Mouse (Mus musculus) neural tube, embryonic 13.5 days (tissue): ENCODE data around the gene Omp. TPM values are rescaled to one million over a fixed set of nuclear protein-coding genes. Genes with fewer than 3 reads are reported as not detected.

Experiments
- ATAC-seq: fragments of 200-750 bp; cut with Nextera tagmentation; 2 replicates; pipeline ENCODE4 v1.8.0; 2017; ENCODE audit warnings: low read depth, mild to moderate bottlenecking, moderate TSS enrichment, moderate library complexity
- H3K27ac ChIP-seq: fragments of 300-500 bp; sonication (generic); replicated peaks from 2 replicates; pipeline ENCODE4 v1.5.1; 2015; ENCODE audit warnings: moderate library complexity, mild to moderate bottlenecking, inconsistent platforms
- H3K27me3 ChIP-seq: fragments of 300-500 bp; sonication (generic); 2 replicates; pipeline ENCODE4 v1.6.1; 2015; ENCODE audit warnings: mild to moderate bottlenecking, inconsistent platforms
- H3K36me3 ChIP-seq: fragments of 300-500 bp; sonication (generic); 2 replicates; pipeline ENCODE4 v1.6.1; 2015; ENCODE audit warnings: mild to moderate bottlenecking, inconsistent platforms
- H3K4me1 ChIP-seq: fragments of 300-500 bp; sonication (generic); replicated peaks from 2 replicates; pipeline ENCODE4 v1.6.1; 2015; ENCODE audit warnings: inconsistent platforms
- H3K4me2 ChIP-seq: fragments of 300-500 bp; sonication (generic); 2 replicates; pipeline ENCODE4 v1.6.1; 2015; ENCODE audit warnings: inconsistent platforms, mild to moderate bottlenecking, moderate library complexity
- H3K4me3 ChIP-seq: fragments of 300-500 bp; sonication (generic); 2 replicates; pipeline ENCODE4 v1.5.1; 2015; ENCODE audit warnings: mild to moderate bottlenecking, inconsistent platforms
- H3K9ac ChIP-seq: fragments of 300-500 bp; sonication (generic); 2 replicates; pipeline ENCODE4 v1.6.1; 2015; ENCODE audit warnings: moderate library complexity, mild to moderate bottlenecking, inconsistent platforms
- H3K9me3 ChIP-seq: fragments of 300-500 bp; sonication (generic); 2 replicates; pipeline ENCODE4 v1.6.1; 2016; ENCODE audit warnings: inconsistent platforms
- WGBS: fragments of 180-500 bp; shearing (Covaris S2); methylation state at CpG from one replicate; pipeline ENCODE4 v1.1.7; 2015; 5-methylcytosine and 5-hydroxymethylcytosine counted together
- polyA plus RNA-seq: library from polyadenylated mRNA; unstranded; fragments of >200 nt; fragmentation: Nextera tagmentation; extraction: Ambion mirVana; gene quantifications from 2 replicates; pipeline ENCODE4 v1.2.1, GENCODE M21; 2015

Omp gene
- polyA plus RNA-seq, 1 experiment from 2014 or later, result 0.60 TPM

GRCm38 (mm10) chr7:98164382-98164998 is 19.2 kb upstream of the Omp start:
- WGBS, result 72% methylated on average over 9 of the region's 9 CpGs
- H3K27me3 ChIP-seq, result no peaks in the 10 kb centered on the region
- peaks cover 30% of the 10 kb centered on the region for H3K4me1 ChIP-seq
- H3K4me3 ChIP-seq, result no peak overlapping the region
- peaks cover 7% of the 10 kb centered on the region; the same call in 1 of the 2 replicates for H3K36me3 ChIP-seq
- no peak overlapping the region; the same call in 1 of the 2 replicates for H3K9ac ChIP-seq
- H3K27ac ChIP-seq, result peak overlapping the region; percentile 67
- no peaks in the 10 kb centered on the region for H3K9me3 ChIP-seq
- ATAC-seq, result no peak
- no peak overlapping the region for H3K4me2 ChIP-seq

- WGBS, result 62% methylated on average over 3 of the region's 3 CpGs
- no peak for ATAC-seq
- Histone ChIP-seq H3K9me3 (no peaks in the 10 kb centered on the region), H3K4me2 (no peak overlapping the region), H3K27ac (no peak overlapping the region), H3K9ac (no peak overlapping the region), H3K36me3 (peaks cover 7% of the 10 kb centered on the region; the same call in 1 of the 2 replicates), H3K27me3 (no peaks in the 10 kb centered on the region), H3K4me1 (peaks cover 37% of the 10 kb centered on the region), H3K4me3 (no peak overlapping the region)
Measured at GRCm38 (mm10) chr7:98163700-98164099, 18.4 kb upstream of the Omp start.

- H3K4me1 ChIP-seq, result peaks cover 52% of the 10 kb centered on the region
- no peak for ATAC-seq
- no peak overlapping the region for H3K4me3 ChIP-seq
- no peaks in the 10 kb centered on the region for H3K9me3 ChIP-seq
- H3K27ac ChIP-seq, result no peak overlapping the region
- no peak overlapping the region for H3K4me2 ChIP-seq
- peaks cover 7% of the 10 kb centered on the region; the same call in 1 of the 2 replicates for H3K36me3 ChIP-seq
- no peaks in the 10 kb centered on the region for H3K27me3 ChIP-seq
- no peak overlapping the region for H3K9ac ChIP-seq
- 80% methylated on average over 6 of the region's 6 CpGs for WGBS
Measured at GRCm38 (mm10) chr7:98162239-98162638, 16.9 kb upstream of the Omp start.

GRCm38 (mm10) chr7:98160041-98160740 is 14.9 kb upstream of the Omp start:
- Histone ChIP-seq H3K4me2 (no peak overlapping the region), H3K4me1 (peaks cover 63% of the 10 kb centered on the region), H3K4me3 (no peak overlapping the region), H3K9me3 (no peaks in the 10 kb centered on the region), H3K27me3 (no peaks in the 10 kb centered on the region), H3K27ac (no peak overlapping the region), H3K9ac (no peak overlapping the region), H3K36me3 (peaks cover 7% of the 10 kb centered on the region; the same call in 1 of the 2 replicates)
- WGBS, result 57% methylated on average over 8 of the region's 8 CpGs
- ATAC-seq, result no peak

GRCm38 (mm10) chr7:98158481-98158880 is 13.2 kb upstream of the Omp start:
- WGBS, result 53% methylated on average over 8 of the region's 8 CpGs
- Histone ChIP-seq H3K9ac (no peak overlapping the region), H3K27me3 (no peaks in the 10 kb centered on the region), H3K4me2 (no peak overlapping the region), H3K4me1 (peaks cover 53% of the 10 kb centered on the region), H3K36me3 (peaks cover 7% of the 10 kb centered on the region; the same call in 1 of the 2 replicates), H3K4me3 (no peak overlapping the region), H3K27ac (no peak overlapping the region), H3K9me3 (no peaks in the 10 kb centered on the region)
- no peak for ATAC-seq

GRCm38 (mm10) chr7:98157636-98158332 is 12.5 kb upstream of the Omp start:
- Histone ChIP-seq H3K4me1 (peaks cover 57% of the 10 kb centered on the region), H3K4me3 (no peak overlapping the region), H3K36me3 (peaks cover 7% of the 10 kb centered on the region; the same call in 1 of the 2 replicates), H3K4me2 (no peak overlapping the region), H3K9me3 (no peaks in the 10 kb centered on the region), H3K27me3 (no peaks in the 10 kb centered on the region), H3K9ac (peak overlapping the region; percentile 38; the same call in 1 of the 2 replicates), H3K27ac (no peak overlapping the region)
- WGBS, result 47% methylated on average over 5 of the region's 5 CpGs
- no peak for ATAC-seq

- ATAC-seq, result peak; percentile 24
- Histone ChIP-seq H3K27me3 (no peaks in the 10 kb centered on the region), H3K27ac (no peak overlapping the region), H3K4me2 (no peak overlapping the region), H3K36me3 (0 out of 2 replicates have a peak, but pooled peaks cover under 1% of the 10 kb centered on the region), H3K4me3 (no peak overlapping the region), H3K4me1 (peaks cover 72% of the 10 kb centered on the region), H3K9ac (no peak overlapping the region), H3K9me3 (no peaks in the 10 kb centered on the region)
- WGBS, result 49% methylated on average over 3 of the region's 3 CpGs
Measured at GRCm38 (mm10) chr7:98156280-98156665, 11.0 kb upstream of the Omp start.

GRCm38 (mm10) chr7:98155546-98156279 is 10.4 kb upstream of the Omp start:
- H3K4me3 ChIP-seq, result no peak overlapping the region
- ATAC-seq, result peak; percentile 7; the same call in 1 of the 2 replicates
- no peaks in the 10 kb centered on the region for H3K27me3 ChIP-seq
- H3K9me3 ChIP-seq, result no peaks in the 10 kb centered on the region
- no peaks in the 10 kb centered on the region for H3K36me3 ChIP-seq
- WGBS, result 29% methylated on average over 8 of the region's 8 CpGs
- H3K4me2 ChIP-seq, result no peak overlapping the region
- H3K9ac ChIP-seq, result no peak overlapping the region
- H3K27ac ChIP-seq, result no peak overlapping the region
- peaks cover 70% of the 10 kb centered on the region for H3K4me1 ChIP-seq

- H3K9me3 ChIP-seq, result no peaks in the 10 kb centered on the region
- H3K4me2 ChIP-seq, result no peak overlapping the region
- no peak overlapping the region for H3K4me3 ChIP-seq
- no peak for ATAC-seq
- H3K27ac ChIP-seq, result no peak overlapping the region
- H3K4me1 ChIP-seq, result peaks cover 68% of the 10 kb centered on the region
- H3K27me3 ChIP-seq, result no peaks in the 10 kb centered on the region
- no peak overlapping the region for H3K9ac ChIP-seq
- no peaks in the 10 kb centered on the region for H3K36me3 ChIP-seq
- 70% methylated on average over 5 of the region's 5 CpGs for WGBS
Measured at GRCm38 (mm10) chr7:98153892-98154291, 8.6 kb upstream of the Omp start.

- no peak overlapping the region for H3K9ac ChIP-seq
- no peak overlapping the region for H3K4me3 ChIP-seq
- H3K27ac ChIP-seq, result no peak overlapping the region
- no peaks in the 10 kb centered on the region for H3K9me3 ChIP-seq
- no peaks in the 10 kb centered on the region for H3K36me3 ChIP-seq
- 37% methylated on average over 3 of the region's 3 CpGs for WGBS
- H3K4me2 ChIP-seq, result no peak overlapping the region
- no peaks in the 10 kb centered on the region for H3K27me3 ChIP-seq
- peaks cover 62% of the 10 kb centered on the region for H3K4me1 ChIP-seq
- ATAC-seq, result no peak
Measured at GRCm38 (mm10) chr7:98153345-98153744, 8.0 kb upstream of the Omp start.

GRCm38 (mm10) chr7:98152400-98152799 is 7.1 kb upstream of the Omp start:
- ATAC-seq, result no peak
- H3K4me1 ChIP-seq, result peaks cover 53% of the 10 kb centered on the region
- 49% methylated on average over 8 of the region's 8 CpGs for WGBS

More at GRCm38 (mm10) chr7:98152400-98152799, 7.1 kb upstream of the Omp start:
- no peaks in the 10 kb centered on the region for H3K36me3 ChIP-seq
- H3K4me2 ChIP-seq, result no peak overlapping the region
- no peaks in the 10 kb centered on the region for H3K9me3 ChIP-seq
- H3K27ac ChIP-seq, result no peak overlapping the region
- H3K27me3 ChIP-seq, result no peaks in the 10 kb centered on the region
- H3K4me3 ChIP-seq, result no peak overlapping the region
- 0 out of 2 replicates have a peak overlapping the region, but pooled peaks have one; percentile 31 for H3K9ac ChIP-seq
